Mouse (Mus musculus): ENCODE results near the gene B9d1.

DNA sequence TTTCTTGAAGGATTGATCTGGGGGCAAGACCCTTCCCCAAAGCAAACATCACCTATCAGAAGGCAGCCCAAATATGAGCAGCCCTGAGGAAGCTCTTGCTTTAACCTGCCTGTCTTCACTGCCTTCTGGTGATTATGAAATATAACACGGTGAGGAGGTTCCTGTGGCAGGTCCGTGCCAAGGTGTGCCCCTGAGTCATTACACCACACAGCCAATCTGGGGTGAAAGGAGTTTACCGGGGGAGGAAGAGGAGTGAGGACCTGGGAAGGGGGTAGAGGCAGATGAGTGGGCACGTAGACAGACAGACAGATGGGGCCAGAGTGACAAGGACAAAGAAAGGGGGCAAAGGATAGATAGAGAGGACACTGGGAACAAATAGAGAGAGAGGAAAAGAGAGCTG, 31.3 kb upstream of the B9d1 start:
- TF ChIP-seq HCFC1 (IDR thresholded peaks at IDR 0.05; ENCODE audit: borderline replicate concordance, insufficient read depth, low read length) = no peak
- TF ChIP-seq ZNF384 (IDR thresholded peaks at IDR 0.05; ENCODE audit: low read depth, low read length) = no peak
- no peak for TF ChIP-seq MAFK (IDR thresholded peaks at IDR 0.05; ENCODE audit: insufficient read depth, low read depth, low read length)
- no peak for TF ChIP-seq CHD2 (IDR thresholded peaks at IDR 0.05; ENCODE audit: low read depth, low read length)

Measured in ES-E14 (cell line).